Mouse (Mus musculus) MEL (cell line): ENCODE data around the gene Cdkn2d. TPM values are rescaled to one million over a fixed set of nuclear protein-coding genes. Genes with fewer than 3 reads are reported as not detected.
"Not testable (repeated sequence)": the region's sequence is repeated elsewhere in the genome, so short reads cannot be mapped to it uniquely, and the experiment has no call there.

Experiments used
- DNase-seq: peaks from one replicate; pipeline ENCODE4 v3.0.0; 2011; ENCODE audit warnings: low read depth, low spot score
- H3K27ac ChIP-seq: 2 replicates; pipeline ENCODE4 v1.5.1; 2012; ENCODE audit warnings: low read depth, mild to moderate bottlenecking, control low read depth, low read length, moderate library complexity; ENCODE audit not compliant: control insufficient read depth
- H3K27me3 ChIP-seq, 2 experiments: fragments of 150-350 bp in 1 of 2; sonication (generic) in 1 of 2; 2 replicates each; pipeline ENCODE4 v1.6.1; 2012; ENCODE audit warnings: low read length in 2 of 2, mild to moderate bottlenecking in 2 of 2, improper control_type of control experiment in 1 of 2, moderate library complexity in 1 of 2; ENCODE audit not compliant: insufficient read depth in 2 of 2, control insufficient read depth in 1 of 2
- H3K36me3 ChIP-seq, 2 experiments: 2 replicates each; pipeline ENCODE4 v1.6.1; 2012 to 2014; ENCODE audit warnings: low read length in 2 of 2, improper control_type of control experiment in 1 of 2, inconsistent platforms in 1 of 2, mild to moderate bottlenecking in 1 of 2; ENCODE audit not compliant: insufficient read depth in 2 of 2, control insufficient read depth in 1 of 2
- H3K4me1 ChIP-seq, 2 experiments: fragments of 150-350 bp in 1 of 2; sonication (generic) in 1 of 2; 2 replicates each; pipeline ENCODE4 v1.6.1; 2012; ENCODE audit warnings: low read length in 2 of 2, improper control_type of control experiment in 1 of 2, mild to moderate bottlenecking in 1 of 2; ENCODE audit not compliant: insufficient read depth in 2 of 2, control insufficient read depth in 1 of 2
- H3K4me3 ChIP-seq, 2 experiments: fragments of 150-350 bp in 1 of 2; sonication (generic) in 1 of 2; 2 replicates each; pipeline ENCODE4 v1.5.1; 2012; ENCODE audit warnings: low read depth in 2 of 2, low read length in 2 of 2, mild to moderate bottlenecking in 2 of 2, moderate library complexity in 2 of 2, control low read depth in 1 of 2, improper control_type of control experiment in 1 of 2; ENCODE audit not compliant: control insufficient read depth in 1 of 2, insufficient read depth in 1 of 2
- H3K79me2 ChIP-seq: 2 replicates; pipeline ENCODE4 v1.6.1; 2012; ENCODE audit warnings: mild to moderate bottlenecking, low read length, moderate library complexity; ENCODE audit not compliant: control insufficient read depth, poor library complexity, insufficient read depth
- H3K9ac ChIP-seq: 2 replicates; pipeline ENCODE4 v1.6.1; 2012; ENCODE audit warnings: low read depth, mild to moderate bottlenecking, control low read depth, low read length, moderate library complexity; ENCODE audit not compliant: control insufficient read depth, poor library complexity, severe bottlenecking
- H3K9me3 ChIP-seq: fragments of 150-350 bp; sonication (generic); replicated peaks from 2 replicates; pipeline ENCODE4 v1.6.1; 2012; ENCODE audit warnings: mild to moderate bottlenecking, low read length, improper control_type of control experiment, moderate library complexity; ENCODE audit not compliant: insufficient read depth
- CHD1 ChIP-seq: IDR thresholded peaks from 2 replicates; pipeline ENCODE4 v1.6.1; 2012; ENCODE audit warnings: low read depth, mild to moderate bottlenecking, inconsistent platforms, low read length, improper control_type of control experiment
- CTCF ChIP-seq, 3 experiments: IDR thresholded peaks in 2 of 3; conservative IDR thresholded peaks in 1 of 3; 2 replicates each; pipeline ENCODE4 v1.5.1; 2011 to 2012; ENCODE audit warnings: low read length in 3 of 3, low read depth in 2 of 3, mild to moderate bottlenecking in 2 of 3, improper control_type of control experiment in 1 of 3, inconsistent platforms in 1 of 3, mixed read lengths in 1 of 3, moderate library complexity in 1 of 3; ENCODE audit not compliant: control insufficient read depth in 1 of 3, insufficient read depth in 1 of 3, poor library complexity in 1 of 3, severe bottlenecking in 1 of 3
- ELF1 ChIP-seq: IDR thresholded peaks from 2 replicates; pipeline ENCODE4 v1.6.1; 2014; ENCODE audit warnings: low read depth, mild to moderate bottlenecking, inconsistent platforms, low read length, improper control_type of control experiment, moderate library complexity
- JUND ChIP-seq: IDR thresholded peaks from 2 replicates; pipeline ENCODE4 v1.6.1; 2011; ENCODE audit warnings: low read depth, mild to moderate bottlenecking, improper control_type of control experiment, low read length
- POLR2A ChIP-seq, 2 experiments: IDR thresholded peaks; 2 replicates each; pipeline ENCODE4 v1.6.1; 2011 to 2012; ENCODE audit warnings: low read length in 2 of 2, mild to moderate bottlenecking in 2 of 2, control low read depth in 1 of 2, improper control_type of control experiment in 1 of 2, low read depth in 1 of 2, moderate library complexity in 1 of 2; ENCODE audit not compliant: control insufficient read depth in 1 of 2, insufficient read depth in 1 of 2, poor library complexity in 1 of 2
- POLR2AphosphoS2 ChIP-seq: IDR thresholded peaks from 2 replicates; pipeline ENCODE4 v1.6.1; 2011; ENCODE audit warnings: low read length, improper control_type of control experiment
- RAD21 ChIP-seq: IDR thresholded peaks from 2 replicates; pipeline ENCODE4 v1.6.1; 2011; ENCODE audit warnings: mild to moderate bottlenecking, low read depth, low read length, improper control_type of control experiment
- SMC3 ChIP-seq: IDR thresholded peaks from 2 replicates; pipeline ENCODE4 v1.6.1; 2011; ENCODE audit warnings: low read depth, low read length, improper control_type of control experiment
- ZC3H11A ChIP-seq: IDR thresholded peaks from 2 replicates; pipeline ENCODE4 v1.6.1; 2012; ENCODE audit warnings: low read depth, mild to moderate bottlenecking, inconsistent platforms, low read length, improper control_type of control experiment
- ZMIZ1 ChIP-seq: IDR thresholded peaks from 2 replicates; pipeline ENCODE4 v1.6.1; 2012; ENCODE audit warnings: low read depth, mild to moderate bottlenecking, inconsistent platforms, low read length, improper control_type of control experiment, moderate library complexity
- ZNF384 ChIP-seq: IDR thresholded peaks from 2 replicates; pipeline ENCODE4 v1.6.1; 2012; ENCODE audit warnings: low read depth, mild to moderate bottlenecking, inconsistent platforms, low read length, improper control_type of control experiment
- polyA plus RNA-seq, 2 experiments: library from polyadenylated mRNA; stranded (reverse) in 1 of 2; unstranded in 1 of 2; fragments of >175 nt in 1 of 2; fragments of >200 nt in 1 of 2; gene quantifications; 2 replicates each; pipeline versions ENCODE4 v1.2.1 to v1.2.4; 2012; ENCODE audit warnings: low replicate concordance in 2 of 2, low read depth in 1 of 2; ENCODE audit not compliant: insufficient read length in 2 of 2, insufficient read depth in 1 of 2, missing spikeins in 1 of 2
- total RNA-seq: library from RNA; depleted of rRNA; stranded (reverse); fragments of 300-350 nt; gene quantifications from 2 replicates; pipeline ENCODE4 v1.2.3, GENCODE M21; 2012

Cdkn2d gene
- total and polyA plus RNA-seq, 3 experiments: 40.1 to 67.9 TPM; not detected in 1

- TF ChIP-seq POLR2A (IDR thresholded peaks at IDR 0.05; ENCODE audit: control insufficient read depth in 1 of 2, insufficient read depth in 1 of 2, low read depth in 1 of 2, low read length in 2 of 2, poor library complexity in 1 of 2) (peak in 1 of 2 experiments; percentile 55; a peak in 1 of 4 replicates), ZMIZ1 (0 out of 2 replicates have a peak, but pooled peaks have one; percentile 20), CHD1 (no peak)
- no peaks in the 10 kb centered on the region for H3K9me3 ChIP-seq
- H3K79me2 ChIP-seq: peaks cover 1% of the 10 kb centered on the region; the same call in 1 of the 2 replicates
- DNase-seq: peak; percentile 43
- no peak overlapping the region for H3K4me3 ChIP-seq
- H3K9ac ChIP-seq: no peak overlapping the region
- peaks cover 0 to 58% of the 10 kb centered on the region in 2 experiments; a peak in 2 of 4 replicates for H3K36me3 ChIP-seq
- no peaks in the 10 kb centered on the region for H3K27me3 ChIP-seq
- H3K4me1 ChIP-seq: no peaks in the 10 kb centered on the region
- H3K27ac ChIP-seq: no peak overlapping the region
Measured at GRCm38 (mm10) chr9:21272391-21272790, 18.8 kb downstream of the Cdkn2d start.

- not testable (repeated sequence) for H3K4me3 ChIP-seq, H3K9me3 ChIP-seq, H3K27ac ChIP-seq, H3K9ac ChIP-seq, H3K27me3 ChIP-seq
- DNase-seq: peak; percentile 56
- peaks cover 8 to 14% of the 10 kb centered on the region in 2 experiments; a peak in 3 of 4 replicates for H3K4me1 ChIP-seq
- peaks cover 22% of the 10 kb centered on the region for H3K79me2 ChIP-seq
- H3K36me3 ChIP-seq: peaks cover 12 to 38% of the 10 kb centered on the region in 2 experiments
- TF ChIP-seq CTCF (IDR thresholded peaks at IDR 0.05 in 2 of 3, conservative IDR thresholded peaks at IDR 0.05 in 1 of 3; ENCODE audit: control insufficient read depth in 1 of 3, insufficient read depth in 1 of 3, low read depth in 2 of 3, low read length in 3 of 3, poor library complexity in 1 of 3, severe bottlenecking in 1 of 3): peak in 1 of 3 experiments; percentile 41; a peak in 2 of 6 replicates
- TF ChIP-seq SMC3: peak; percentile 28
- 0 out of 2 replicates have a peak, but pooled peaks have one; percentile 2 for TF ChIP-seq ZMIZ1
- peak; percentile 94 for TF ChIP-seq ZNF384
- peak; percentile 18 for TF ChIP-seq RAD21
Measured at GRCm38 (mm10) chr9:21269590-21269989, 21.6 kb downstream of the Cdkn2d start.

GRCm38 (mm10) chr9:21268305-21268704 lies 22.9 kb downstream of the Cdkn2d start:
- TF ChIP-seq ELF1: no peak
- no peak for TF ChIP-seq ZC3H11A
- TF ChIP-seq JUND: no peak
- no peak for TF ChIP-seq POLR2AphosphoS2
- Histone ChIP-seq H3K9me3 (no peaks in the 10 kb centered on the region), H3K36me3 (peaks cover 17 to 29% of the 10 kb centered on the region in 2 experiments), H3K79me2 (peaks cover 22% of the 10 kb centered on the region), H3K27me3 (no peaks in the 10 kb centered on the region), H3K4me3 (no peak overlapping the region), H3K27ac (no peak overlapping the region), H3K9ac (no peak overlapping the region), H3K4me1 (peaks cover 8 to 18% of the 10 kb centered on the region in 2 experiments)
- no peak for DNase-seq
